Mouse (Mus musculus) CD8-positive naive resting alpha-beta T cell, adult 57 days (primary cell): ENCODE data around the gene Kbtbd3. TPM values are rescaled to one million over a fixed set of nuclear protein-coding genes. Genes with fewer than 3 reads are reported as not detected.

Experiments used
- total RNA-seq: library from RNA; stranded (reverse); gene quantifications from one replicate; pipeline ENCODE4 v1.2.4, GENCODE M21; 2023

Gene Kbtbd3
- total RNA-seq, result 1.8 TPM

GRCm38 (mm10) chr9:4309351-4310085, at the start of gene Kbtbd3, which contains the start of gene Aasdhppt:
Gene Kbtbd3 (plus strand): TSS chr9:4309833.
Gene Aasdhppt (minus strand): TSS chr9:4309471.

GRCm38 (mm10) chr9:4375828-4376639, 66.4 kb downstream of the Kbtbd3 start, which contains the start of gene Msantd4:
Gene Msantd4 (plus strand): TSS chr9:4376562.

Other genes starting within 250 kb of the Kbtbd3 start
- gene Aasdhppt, start 362 bp upstream of the Kbtbd3 start, total RNA-seq, result 11.5 TPM
- 11.4 TPM for gene Msantd4, start 66.7 kb downstream of the Kbtbd3 start, total RNA-seq